Mouse (Mus musculus) kidney, postnatal 36 days (tissue): ENCODE data around the gene Rab3ip.

Source experiments
- DNase-seq, 2 experiments: peaks; one replicate each; pipeline ENCODE4 v3.0.0; 2021 to 2022; ENCODE audit warnings: mixed read lengths in 2 of 2

Rab3ip gene

DNA sequence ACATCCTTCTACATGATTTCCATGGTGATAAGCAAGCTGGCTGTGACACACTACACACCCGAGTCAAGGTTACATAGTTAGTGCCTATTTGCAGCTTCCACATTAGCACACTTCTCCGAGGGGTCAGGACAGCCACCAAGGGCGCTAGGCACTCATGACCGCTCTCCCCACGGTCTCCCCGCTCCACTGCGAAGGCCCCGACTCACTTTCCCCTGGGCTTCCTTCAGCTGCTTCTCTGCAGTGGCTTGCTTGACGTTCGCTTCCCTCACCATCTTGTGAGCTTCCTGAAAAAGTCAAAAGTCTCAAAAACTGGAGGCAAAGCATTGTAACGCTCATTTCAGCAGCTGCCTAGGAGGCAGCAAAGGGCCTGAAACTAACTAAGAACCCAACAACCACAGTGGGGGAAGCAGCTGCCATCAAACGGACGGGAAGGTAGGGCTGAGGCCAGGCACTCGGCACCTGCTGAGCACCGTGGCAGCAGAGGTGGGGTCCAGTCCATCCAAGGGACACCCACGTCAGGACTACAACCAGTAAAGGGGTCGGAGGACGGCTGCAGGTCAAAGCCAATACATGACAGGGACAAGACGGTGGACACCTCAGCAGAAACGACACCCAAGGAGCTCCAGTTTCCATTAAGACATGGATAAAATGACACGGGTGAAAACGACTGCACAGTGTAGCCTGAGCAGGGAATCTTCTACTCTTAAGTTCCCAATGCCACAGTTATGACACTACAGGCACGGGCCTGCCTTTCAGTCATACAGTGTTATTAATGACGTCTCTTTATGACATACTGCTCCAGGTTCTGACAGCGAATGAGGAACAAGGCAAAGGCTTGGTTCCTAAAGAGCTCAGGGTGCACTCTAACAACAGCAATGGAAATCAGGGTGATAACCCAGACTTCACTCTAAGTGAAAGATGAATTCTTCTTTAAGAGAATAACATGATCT is 30.9 kb downstream of the Rab3ip start:
- no peak for DNase-seq

DNA sequence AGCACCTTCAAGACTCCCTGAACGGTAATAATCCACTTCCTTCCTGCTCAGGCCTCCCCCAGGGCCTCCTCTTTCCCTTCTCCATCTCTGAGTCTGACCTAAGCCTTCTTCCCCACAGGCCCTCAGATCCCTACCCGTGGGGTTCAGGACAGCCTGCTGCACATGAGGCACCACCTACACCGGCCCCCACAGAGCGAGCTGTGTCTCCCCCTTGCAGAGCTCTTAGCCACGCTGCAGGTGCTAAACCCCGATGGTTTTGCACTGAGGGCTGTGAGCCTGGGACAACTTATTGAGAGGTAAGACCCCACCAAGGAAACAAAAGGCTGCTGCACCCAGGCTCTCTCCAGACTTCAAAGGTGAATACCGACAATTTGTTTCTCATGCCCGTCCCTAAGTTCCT is 34.0 kb downstream of the Rab3ip start:
- DNase-seq = no peak

DNA sequence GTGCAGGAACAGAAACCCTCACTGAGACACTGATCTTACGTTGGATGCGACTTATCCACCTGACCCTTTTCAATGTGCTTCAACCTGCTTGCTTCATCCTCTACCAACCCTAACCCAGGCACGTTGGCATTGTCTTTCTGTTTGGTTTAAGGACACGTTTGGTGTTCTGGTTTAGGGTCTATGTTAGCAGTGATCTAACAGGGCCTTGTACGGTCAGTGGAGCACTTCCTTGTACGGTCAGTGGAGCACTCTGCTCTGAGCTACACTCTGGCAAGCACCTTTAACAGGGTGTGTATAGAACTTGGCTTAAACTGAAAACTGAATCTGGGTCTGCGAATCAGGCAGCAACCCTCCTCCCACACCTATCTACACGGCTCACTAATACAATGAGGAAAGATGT is 35.3 kb downstream of the Rab3ip start:
- no peak for DNase-seq

DNA sequence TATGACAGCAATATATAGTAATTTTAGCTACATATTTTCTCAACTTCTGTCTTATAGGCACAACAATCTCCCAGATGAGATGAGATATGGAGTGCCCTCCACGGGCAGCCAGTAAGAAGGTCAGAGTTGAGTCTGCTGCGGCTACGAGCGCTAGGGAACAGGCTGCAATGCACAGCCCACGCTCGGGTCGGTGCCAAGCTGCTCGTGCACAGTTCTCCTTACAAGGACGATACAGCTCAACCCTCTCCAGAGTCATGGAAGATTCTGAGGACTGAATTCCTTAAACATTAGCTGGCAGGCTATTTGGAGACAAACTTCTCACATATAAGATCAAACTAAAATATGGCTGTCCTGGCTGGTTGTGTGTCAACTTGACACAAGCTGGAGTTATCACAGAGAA is 36.0 kb downstream of the Rab3ip start:
- no peak for DNase-seq

DNA sequence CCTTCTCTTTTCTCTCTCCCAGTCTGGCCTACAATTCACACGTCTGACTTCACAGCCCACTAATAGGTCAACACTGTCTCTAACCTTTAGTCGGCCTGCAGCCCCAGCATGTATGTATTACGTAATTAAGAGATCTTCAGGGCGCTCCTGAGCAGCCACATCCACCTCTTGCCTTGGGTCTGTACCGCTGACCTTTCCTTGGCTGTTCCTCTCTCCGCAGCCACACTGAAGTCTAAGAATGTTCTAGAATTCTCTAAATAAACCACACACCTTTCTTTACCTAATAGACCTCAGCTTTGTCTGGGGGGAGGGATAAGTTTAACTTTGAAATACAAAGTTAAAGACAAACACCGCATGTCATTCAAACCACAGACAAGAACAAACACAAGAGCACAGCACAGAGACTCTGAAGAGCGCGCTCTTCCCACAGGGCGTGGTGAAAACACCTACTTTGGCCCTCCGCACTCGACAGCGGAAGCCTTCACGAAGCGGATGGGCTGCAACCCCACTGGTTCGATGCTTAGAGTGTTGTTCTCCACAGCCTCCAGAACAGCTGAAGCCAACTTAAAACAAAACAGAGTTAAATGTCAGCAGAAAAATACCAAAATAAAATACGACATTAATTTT is 36.8 kb downstream of the Rab3ip start:
- DNase-seq = no peak

DNA sequence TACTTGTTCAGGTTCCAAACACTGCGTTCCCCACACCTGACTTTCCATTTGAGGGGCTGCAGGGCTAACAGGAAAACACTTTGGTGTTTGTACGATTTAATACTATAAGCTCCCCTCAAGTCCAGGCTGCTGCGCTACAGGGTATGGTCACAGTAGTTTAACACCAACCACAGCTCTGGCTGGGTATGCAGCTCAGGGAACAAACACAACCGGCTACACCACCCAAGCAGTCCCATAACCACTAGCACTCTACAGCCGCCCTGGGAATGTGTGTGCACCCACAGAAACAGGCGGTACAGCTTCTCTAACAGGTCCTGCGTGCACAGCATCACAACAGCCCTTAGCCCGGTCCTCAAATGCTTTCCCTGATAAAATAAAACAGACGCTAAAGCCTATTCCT is 37.7 kb downstream of the Rab3ip start:
- no peak for DNase-seq

DNA sequence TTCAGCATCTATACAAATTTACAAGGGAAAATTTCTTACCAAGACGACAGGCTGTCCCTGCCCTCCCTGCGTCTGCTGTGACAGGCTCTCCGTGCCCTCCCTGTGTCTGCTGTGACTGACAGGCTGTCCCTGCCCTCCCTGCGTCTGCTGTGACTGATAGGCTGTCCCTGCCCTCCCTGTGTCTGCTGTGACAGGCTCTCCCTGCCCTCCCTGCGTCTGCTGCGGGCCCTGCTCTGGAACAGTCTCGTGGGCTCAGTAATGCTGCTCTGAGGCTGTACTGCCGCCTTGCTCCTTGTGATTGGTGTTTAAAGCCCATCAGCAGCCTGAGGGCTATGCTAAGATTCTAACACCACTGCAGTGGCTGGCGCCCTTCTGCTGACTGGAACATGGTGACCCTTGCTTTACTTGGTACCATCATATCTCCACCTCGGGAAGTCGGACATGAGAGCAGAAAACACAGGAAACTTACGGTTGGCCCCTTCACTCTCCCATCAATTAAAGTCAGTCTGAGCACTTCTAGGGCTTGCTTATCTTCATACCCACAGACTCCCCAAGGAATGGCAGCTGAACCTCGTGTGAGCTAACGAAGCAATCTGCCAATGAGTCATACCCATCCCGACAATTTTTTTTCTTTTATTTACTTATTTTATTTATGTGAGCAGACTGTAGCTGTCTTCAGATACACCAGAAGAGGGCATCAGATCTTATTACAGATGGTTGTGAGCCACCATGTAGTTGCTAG is 41.5 kb downstream of the Rab3ip start:
- DNase-seq = no peak

DNA sequence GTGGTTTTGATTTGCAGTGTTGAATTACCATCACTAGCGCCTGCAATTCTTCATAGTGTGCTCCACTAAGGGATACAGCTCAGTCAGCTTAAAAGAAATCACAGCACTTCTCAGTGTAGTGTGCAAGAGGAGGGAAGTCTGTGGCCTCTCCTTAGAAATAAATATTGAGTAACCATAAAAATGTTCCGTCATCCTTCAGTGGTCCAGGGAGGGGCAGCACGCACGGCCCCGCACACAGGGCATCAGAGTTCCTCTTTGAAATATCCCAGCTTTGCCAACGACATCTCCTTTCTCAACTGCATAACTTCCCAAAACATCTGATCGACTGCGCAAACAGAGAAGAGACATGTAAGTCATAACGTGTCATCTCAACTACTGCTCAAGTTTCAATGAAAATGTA is 43.8 kb downstream of the Rab3ip start:
- DNase-seq = no peak

DNA sequence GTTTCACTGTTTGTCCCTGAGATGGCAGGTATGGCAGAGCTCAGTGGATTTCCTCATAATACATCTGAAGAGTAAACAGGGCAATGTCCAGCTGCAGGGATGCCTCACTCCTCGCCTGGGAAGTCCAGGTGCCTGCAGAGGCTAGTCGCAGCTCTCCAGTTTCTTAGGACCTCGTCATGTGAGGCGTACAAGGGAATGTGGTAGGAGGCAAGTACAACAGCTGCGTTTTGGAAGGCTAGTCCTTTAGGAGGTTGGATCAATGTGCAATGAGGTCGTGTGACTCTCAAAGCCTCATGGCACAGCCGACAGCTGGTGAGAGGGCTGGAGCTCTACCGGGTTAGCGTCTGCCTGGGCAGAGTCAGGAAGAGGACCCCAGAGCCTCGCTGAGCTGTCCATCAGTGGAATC is 46.1 kb downstream of the Rab3ip start:
- no peak for DNase-seq

DNA sequence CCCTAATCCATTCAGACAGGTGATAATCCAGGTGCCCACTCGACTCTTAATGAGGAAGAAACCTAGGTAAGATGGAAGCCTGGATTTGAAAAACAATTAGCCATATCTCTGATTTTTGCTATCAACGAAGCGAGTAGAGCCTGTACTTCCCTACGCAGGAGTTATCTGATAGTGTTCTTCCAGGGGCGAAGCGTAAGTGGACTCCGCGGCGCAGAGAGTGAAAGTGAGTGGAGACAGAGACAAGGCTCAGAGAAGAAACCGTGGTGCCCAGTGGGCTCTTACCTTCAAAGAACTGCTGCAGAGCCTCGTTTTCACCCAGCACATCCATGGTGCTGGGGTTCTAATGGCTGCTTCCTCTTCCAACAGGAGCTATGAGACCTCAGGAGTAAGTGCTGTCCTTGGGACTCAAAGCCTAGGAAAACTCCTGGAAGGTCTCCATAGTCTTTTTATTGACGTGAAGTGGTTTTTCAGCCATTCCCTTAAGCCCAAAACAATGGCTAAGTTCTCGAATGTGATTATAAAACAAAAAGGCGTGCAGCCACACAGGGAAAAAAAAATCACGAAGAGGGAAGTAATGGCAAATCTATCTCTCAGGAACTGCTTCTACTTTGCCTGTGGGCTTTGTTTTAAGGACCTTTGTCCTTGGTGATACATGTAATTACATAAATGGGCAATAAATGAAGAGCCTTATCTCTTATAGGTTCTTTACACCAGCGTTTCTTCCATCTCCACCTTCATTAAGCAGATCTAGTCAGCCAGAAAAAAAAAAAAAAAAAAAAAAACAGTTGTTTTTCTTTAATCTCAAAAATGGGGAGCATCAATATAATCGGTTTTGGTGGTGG is 54.0 kb downstream of the Rab3ip start, which contains the start of gene Myrfl:
Gene Myrfl (minus strand): TSS at position 584 of the 842 bp plus-strand sequence.
- DNase-seq = no peak

DNA sequence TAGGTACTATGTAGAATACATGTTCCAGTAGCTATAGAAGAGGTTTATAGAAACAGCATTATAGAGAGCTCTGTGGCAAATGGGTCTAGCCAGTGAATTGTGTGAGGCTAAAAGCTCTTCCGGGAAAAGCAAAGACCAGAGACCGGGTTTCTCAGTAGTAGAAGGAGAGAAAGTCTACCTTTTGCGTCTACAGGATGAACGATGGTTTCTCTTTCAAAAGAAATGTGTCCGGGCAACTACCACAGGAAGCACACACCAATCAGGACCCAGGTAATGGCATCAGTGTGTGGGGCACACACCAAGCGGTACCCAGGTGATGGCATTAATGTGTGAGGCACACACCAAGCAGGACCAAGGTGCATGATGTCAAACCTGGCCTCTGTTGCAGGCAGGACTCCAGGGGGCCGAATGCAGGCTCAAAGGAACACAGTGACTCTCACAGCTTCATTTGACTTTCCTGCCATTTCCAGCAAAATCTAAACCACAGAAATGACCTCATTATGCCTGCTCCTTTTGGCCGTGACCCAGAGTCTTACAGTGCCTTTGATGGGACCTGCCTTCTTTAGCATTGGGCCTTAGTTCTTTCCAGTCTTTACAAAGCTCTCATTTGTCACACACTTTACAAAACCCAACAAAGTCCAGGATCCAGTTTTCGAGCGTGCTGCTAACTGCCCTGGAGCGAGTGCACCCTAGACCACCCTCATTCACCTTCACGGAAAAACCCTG is 55.3 kb downstream of the Rab3ip start:
- DNase-seq = no peak

DNA sequence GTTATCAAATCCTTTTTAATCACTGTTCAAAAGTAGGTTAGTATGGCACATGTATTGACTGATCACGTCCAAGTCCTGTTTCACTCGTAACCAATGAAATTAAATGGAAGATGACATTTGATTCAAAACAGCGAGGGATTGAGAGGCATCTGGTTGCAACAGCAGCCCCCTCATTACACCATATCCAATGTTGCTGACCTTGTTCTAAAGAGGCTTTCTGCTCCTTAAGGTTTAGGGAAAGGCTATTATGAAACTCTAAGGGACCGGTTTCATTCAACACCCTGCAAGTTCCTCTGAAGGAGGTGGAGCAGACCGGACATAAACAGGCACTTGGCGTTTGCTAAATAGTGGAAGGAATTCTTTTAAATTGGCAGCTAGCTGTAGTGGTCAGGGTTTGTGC is 56.0 kb downstream of the Rab3ip start:
- DNase-seq = no peak

DNA sequence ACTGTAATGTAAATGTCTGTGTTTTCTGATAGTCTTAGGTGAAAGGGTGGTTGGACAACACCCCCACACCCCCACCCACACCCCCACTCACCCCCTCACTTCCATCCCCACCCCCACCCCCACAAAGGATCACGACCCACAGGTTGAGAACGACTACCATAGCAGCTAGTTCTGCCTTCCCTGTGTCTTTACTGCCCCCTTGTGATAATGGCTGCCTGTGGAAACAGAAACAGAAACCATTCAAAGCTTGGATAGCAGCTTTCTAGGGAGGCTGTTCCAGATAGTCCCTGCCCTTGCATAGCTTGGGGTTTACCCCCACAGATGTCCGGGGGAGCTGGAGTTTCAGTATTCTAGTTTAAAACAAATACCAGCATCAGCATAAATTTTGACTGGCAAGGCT is 56.8 kb downstream of the Rab3ip start:
- DNase-seq = peak; percentile 29 to 50

DNA sequence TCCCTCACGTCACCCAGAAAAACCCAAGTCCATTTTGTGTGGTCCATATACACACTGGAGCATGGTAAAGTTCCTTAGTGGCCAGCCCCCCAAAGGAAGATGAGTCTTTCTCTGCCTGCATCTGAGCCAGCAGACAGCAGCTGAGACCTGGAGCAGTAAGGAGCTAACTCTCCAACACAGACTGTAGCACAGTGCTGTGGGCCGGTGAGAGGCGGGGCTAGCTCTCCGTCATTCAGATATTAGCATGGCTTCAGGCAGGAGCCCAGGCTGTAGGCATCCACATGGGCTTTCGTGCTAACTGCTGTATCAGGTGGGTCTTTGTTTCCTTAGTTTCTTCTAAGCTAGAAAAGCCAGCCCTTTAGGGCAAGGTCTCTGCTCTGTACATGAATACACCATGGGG is 60.0 kb downstream of the Rab3ip start:
- DNase-seq = no peak

DNA sequence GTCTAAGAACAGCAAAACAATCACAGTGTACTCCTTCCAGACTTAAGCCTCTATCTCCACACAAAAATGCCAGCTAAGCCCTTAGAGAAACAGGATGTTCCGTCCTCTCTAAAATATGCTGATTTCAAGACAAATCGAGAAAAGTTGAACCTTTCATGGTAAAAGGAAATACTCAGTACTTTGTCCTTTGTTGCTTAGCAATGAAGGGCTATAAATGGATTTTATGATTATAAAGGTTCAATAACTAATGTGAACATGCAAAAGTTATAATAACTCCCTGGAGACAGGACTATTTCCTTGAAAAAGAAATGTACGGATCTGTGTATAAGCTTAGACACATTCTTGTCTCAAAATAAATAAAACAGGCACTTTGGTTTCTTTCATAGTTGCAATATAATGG is 66.0 kb downstream of the Rab3ip start:
- no peak for DNase-seq

DNA sequence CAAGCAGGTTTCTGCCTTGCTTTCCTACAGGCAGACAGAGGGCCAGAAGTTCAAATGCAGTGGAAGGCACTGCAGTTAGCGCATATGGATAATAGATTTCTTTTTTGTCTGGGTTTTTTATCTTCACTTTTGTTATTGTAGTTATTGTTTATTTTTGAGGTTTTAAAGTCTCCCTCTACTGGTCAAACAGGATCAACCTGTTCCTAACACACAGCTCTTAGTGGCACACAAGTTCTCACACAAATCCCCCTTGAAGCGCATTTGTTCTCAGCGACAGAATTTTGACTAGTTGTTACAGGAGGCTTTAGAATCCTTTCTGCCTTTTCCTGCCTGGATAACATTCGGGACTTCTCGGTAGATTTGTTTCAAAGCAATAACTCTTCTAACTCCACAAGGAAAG is 67.0 kb downstream of the Rab3ip start:
- DNase-seq = no peak

DNA sequence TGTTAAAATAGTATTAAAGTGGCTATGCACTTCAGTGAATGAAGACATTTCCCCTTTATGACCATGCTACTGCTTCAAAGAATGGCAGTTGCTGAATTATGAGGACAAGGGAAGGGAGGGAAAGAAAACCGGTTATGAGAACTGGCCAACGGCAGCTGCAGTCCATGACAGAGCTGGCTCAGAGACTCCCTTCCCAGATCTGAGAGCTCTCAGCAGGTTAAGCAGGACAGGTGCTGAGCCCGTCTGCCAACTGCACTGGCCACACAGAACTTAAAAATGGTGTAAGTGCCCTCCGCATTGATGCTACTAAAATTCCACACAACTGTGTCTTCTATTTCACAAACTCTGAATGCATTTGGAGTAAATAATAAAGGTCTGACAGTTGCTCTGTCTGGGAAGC is 73.1 kb downstream of the Rab3ip start:
- no peak for DNase-seq

DNA sequence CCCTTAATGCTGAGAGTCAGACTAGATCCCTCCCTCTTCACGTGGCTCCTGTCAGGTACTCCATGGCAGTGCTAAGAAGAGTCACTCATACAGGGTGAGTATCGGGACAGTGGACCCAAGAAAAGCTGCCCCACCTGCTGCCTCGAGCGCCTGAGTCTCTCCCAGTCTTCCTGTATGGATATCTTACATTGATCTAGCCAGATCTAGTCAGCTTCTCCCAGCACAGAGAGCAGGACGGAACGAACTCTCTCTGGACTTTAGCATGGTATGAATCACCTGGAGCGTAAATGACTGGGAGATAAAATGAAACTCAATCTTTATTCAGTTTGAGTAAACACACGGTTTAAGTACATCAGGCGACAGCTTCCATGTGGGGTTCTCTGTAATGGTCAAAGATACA is 76.1 kb downstream of the Rab3ip start:
- DNase-seq = no peak

DNA sequence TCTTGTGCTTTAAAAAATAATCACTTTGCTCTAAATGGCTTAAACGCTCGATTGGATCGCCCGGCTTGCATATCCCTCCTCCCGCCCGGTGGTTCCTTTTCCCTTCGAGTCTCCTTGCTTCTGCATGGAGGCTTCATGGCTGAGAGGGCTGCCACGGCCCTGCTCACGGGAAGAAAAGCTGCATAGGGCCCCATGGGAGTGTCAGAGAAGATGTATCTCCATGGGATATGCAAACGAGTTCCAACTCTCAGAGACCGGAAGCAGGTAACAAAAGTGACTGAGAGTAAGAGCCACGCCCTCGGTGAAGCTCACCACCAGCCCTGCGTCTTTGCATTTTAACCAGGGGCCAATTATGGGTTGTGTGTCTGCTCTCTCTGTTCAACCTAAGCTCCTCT is 78.6 kb downstream of the Rab3ip start:
- no peak for DNase-seq

DNA sequence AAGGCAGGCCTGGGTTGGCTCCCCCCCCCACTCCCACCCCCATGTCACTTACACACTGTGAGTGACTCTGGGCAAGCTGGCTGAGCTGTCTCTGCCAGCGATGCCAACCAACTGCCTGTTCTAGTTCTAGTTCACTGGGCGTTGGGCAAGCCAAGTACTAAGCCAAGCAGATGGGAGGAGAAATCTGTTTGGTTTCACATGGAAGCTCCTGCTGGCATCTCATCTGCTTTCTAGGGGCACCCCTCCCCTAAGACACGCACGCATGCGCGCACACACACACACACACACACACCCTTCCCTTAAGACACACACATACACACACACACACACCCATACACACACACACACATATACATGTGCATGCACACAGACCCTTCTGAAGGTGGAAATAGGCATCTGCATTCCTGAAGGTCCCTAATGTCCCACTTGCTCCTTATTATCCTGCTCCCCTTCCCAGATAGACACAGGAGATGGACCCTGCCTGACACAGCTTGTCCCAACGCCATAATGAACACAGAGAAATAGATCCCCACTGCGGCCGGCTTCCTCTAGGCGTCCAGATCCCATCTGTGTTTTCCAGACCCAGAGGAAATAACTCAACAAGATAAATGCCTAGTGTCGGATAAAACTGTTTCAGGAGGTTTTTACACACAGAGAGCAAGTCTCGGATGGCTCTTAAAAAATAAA is 79.1 kb downstream of the Rab3ip start:
- no peak for DNase-seq

DNA sequence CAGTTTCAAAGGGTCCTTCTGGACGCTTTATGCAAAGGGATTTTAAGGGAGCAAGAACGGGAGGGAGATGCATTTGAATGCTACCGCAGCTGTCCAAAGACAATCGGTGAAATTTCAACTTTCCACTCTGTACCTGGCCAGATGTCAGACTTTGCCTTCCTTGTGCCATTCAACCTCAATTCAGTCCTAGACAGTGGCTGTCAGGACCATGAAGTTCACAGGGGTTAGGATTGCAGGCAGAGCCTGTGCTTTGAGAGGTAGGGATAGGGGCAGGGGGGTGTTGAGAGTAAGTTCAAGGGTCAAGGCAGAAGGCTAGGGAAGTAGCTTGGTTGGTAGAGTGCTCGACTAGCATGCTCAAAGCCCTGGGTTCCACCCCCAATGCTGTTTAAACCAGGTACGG is 79.8 kb downstream of the Rab3ip start:
- no peak for DNase-seq
